Mouse (Mus musculus): ENCODE results near the gene Mia. TPM values are rescaled to one million over a fixed set of nuclear protein-coding genes. Genes with fewer than 3 reads are reported as not detected.
A peak's percentile ranks its signal among the peaks of the same experiment; 100 is the strongest.

Mia gene
- polyA plus RNA-seq (2016; fragmentation: Nextera tagmentation; extraction: Ambion mirVana) = 5.1 and 11.1 TPM in 2 replicates

DNA sequence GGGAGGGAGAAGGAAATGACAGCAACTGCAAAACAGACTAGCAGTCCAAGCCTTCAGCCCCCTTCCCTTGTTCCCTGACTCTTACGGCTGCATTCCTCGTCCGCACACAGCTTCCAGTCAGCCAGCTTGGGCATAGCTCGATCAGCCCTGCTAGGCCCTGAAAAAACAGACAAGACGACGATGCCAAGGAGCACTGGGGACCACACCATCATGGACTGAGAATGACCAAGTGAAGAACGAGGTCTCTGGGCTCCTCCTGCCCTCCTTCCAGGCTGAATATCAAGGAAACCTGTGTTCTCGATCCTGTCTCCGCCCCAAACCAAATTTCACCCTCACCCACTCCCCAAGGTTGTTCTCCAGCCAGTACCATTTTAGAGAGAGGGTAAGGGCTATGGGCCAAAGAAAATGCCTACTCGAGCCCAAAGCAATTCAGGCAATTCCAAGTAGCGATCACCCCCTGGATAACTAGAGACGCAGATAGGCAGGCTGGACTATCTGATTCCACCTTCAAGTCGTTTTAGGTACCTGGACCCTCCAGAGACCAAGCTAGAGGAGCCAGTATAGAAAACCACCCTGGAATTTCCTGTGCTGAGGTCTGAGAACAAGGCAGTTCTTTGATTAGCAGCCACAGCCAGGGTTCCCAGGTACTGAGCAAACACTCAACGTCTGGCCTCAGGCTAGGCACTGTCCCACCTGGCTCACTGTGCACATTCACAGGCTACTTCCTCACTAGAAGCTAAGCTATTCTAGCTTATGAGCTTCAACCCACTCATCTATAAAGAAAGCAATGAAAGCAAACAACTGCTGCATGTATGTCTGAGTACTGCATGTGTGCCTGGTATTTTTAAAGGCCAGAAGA lies at the start of gene Mia, which contains the start of gene Gm21983:
Gene Mia (minus strand): TSS at position 321 of the 859 bp plus-strand sequence.
Gene Gm21983 (minus strand): TSS at position 250 of the 859 bp plus-strand sequence.
- Histone ChIP-seq H3K4me1 (peaks cover 12% of the 10 kb centered on the region), H3K27me3 (no peaks in the 10 kb centered on the region), H3K36me3 (peaks cover 31% of the 10 kb centered on the region), H3K4me2 (replicated peaks) (no peak within 1 kb of the TSS), H3K27ac (replicated peaks) (0 out of 2 replicates have a peak within 1 kb of the TSS, but pooled peaks have one; percentile 46), H3K4me3 (no peak within 1 kb of the TSS), H3K9ac (replicated peaks) (no peak within 1 kb of the TSS), H3K9me3 (no peaks in the 10 kb centered on the region)
- ATAC-seq (ENCODE audit: low FRiP score, low read depth) = no peak
- 70% methylated on average over 14 of the region's 14 CpGs for WGBS

DNA sequence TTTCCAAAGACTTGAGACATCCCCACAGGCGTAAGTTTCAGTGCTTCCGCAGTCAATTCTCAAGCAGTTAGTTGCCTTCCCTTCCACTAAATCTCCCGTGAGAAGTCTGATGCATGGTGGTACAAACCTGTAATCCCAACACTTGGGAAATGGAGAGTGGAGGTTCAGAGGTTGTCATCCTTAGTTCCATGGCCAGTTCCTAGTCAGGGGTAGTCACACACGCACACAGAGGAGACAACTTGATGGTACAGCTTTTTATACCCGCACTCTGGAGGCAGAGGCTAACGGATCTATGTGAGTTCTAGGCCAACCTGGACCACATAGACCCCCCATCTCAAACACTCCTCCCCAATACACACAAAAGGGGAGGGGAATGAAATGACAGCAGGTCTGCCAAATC lies 47.9 kb upstream of the Mia start:
- WGBS = 15% methylated on average over 6 of the region's 6 CpGs
- peak overlapping the region; percentile 81 for H3K27ac ChIP-seq (replicated peaks)
- H3K9ac ChIP-seq (replicated peaks) = peak overlapping the region; percentile 85
- H3K4me2 ChIP-seq (replicated peaks) = peak overlapping the region; percentile 91
- H3K4me1 ChIP-seq = peaks cover 56% of the 10 kb centered on the region
- no peaks in the 10 kb centered on the region for H3K36me3 ChIP-seq
- peak overlapping the region; percentile 72 for H3K4me3 ChIP-seq
- H3K27me3 ChIP-seq = no peaks in the 10 kb centered on the region
- no peak for ATAC-seq (ENCODE audit: low FRiP score, low read depth)
- no peaks in the 10 kb centered on the region for H3K9me3 ChIP-seq

DNA sequence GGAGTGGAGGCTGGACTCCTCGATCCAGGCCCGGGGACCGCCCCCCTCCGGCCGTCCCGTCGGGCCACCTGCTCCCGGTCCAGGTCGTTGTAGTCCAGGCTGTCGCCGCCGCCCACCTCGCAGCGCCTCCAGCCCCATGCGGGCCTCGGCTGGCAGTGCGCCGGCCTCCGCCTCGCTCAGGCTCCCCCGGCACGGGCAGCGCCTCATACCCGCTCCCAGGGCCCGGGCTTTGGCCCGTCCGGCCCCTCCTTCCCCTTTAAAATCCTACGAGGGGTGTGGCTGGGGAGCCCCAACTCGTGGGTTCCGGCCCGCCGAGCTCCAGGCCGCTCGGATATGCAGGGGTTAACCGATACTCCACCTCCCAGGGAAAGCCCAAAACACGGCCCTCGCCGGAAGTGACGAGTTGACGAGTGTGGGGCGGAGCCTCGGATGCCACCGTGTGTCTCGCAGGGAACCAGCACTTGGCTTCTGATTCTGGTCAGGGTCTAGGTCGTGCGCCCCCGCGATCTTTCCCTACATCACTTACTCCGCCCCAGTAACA lies 47.4 kb upstream of the Mia start, which contains the start of gene Itpkc:
Gene Itpkc (minus strand): TSS at position 381 of the 541 bp plus-strand sequence.
- Histone ChIP-seq H3K27ac (replicated peaks) (peak within 1 kb of the TSS; percentile 81), H3K4me2 (replicated peaks) (peak within 1 kb of the TSS; percentile 91), H3K36me3 (no peaks in the 10 kb centered on the region), H3K27me3 (no peaks in the 10 kb centered on the region), H3K4me3 (peak within 1 kb of the TSS; percentile 72), H3K9me3 (no peaks in the 10 kb centered on the region), H3K4me1 (peaks cover 54% of the 10 kb centered on the region), H3K9ac (replicated peaks) (peak within 1 kb of the TSS; percentile 85)
- ATAC-seq (ENCODE audit: low FRiP score, low read depth) = peak; percentile 77
- WGBS = under 1% methylated on average over 47 of the region's 49 CpGs

DNA sequence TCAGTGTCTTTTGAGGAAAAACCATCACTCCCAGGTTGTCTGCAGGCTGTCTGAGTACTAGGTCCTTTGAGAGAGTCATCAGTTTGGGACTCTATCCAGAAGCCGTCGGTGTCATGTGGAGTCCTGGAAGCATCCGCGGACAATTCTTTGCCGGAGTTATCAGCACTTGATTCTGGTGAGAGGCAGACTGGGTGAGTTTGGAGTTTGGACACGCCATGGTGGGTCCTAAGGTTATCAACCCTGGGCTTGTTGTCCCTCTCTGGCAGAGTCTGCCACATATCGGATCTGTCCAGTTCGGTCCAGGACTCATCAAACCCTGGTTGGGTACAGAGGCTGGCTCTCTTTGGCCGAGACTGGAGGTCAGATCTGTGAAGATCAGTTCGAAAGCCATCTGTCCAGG lies 46.7 kb upstream of the Mia start:
- peak overlapping the region; percentile 72 for H3K4me3 ChIP-seq
- H3K9ac ChIP-seq (replicated peaks) = peak overlapping the region; percentile 85
- H3K9me3 ChIP-seq = no peaks in the 10 kb centered on the region
- no peaks in the 10 kb centered on the region for H3K27me3 ChIP-seq
- H3K36me3 ChIP-seq = no peaks in the 10 kb centered on the region
- WGBS = under 1% methylated on average over 10 of the region's 10 CpGs
- H3K4me2 ChIP-seq (replicated peaks) = peak overlapping the region; percentile 91
- ATAC-seq (ENCODE audit: low FRiP score, low read depth) = no peak
- peak overlapping the region; percentile 81 for H3K27ac ChIP-seq (replicated peaks)
- H3K4me1 ChIP-seq = peaks cover 55% of the 10 kb centered on the region

DNA sequence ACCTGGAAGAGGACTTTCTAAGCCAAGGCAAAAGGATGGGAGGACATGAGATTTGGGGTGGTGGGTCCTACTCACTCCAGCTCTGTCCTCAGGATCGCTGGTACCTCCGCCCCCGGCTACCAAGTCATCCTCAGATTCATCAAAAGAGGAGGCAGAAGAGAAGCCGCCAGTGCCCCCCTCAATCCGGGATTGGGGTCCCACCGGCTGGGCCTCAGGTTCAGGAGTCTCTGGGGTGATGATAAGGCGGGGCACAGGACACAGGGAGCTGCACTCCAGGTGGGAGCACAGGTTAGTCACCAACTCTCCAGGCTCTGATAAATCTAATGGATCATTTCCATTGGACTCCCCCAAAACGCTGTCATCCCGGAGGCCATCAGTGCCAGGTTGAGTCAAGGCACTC lies 46.3 kb upstream of the Mia start:
- 26% methylated on average over 9 of the region's 9 CpGs for WGBS
- Histone ChIP-seq H3K9ac (replicated peaks) (peak overlapping the region; percentile 85), H3K4me3 (peak overlapping the region; percentile 72), H3K27me3 (no peaks in the 10 kb centered on the region), H3K4me1 (peaks cover 51% of the 10 kb centered on the region), H3K27ac (replicated peaks) (no peak overlapping the region), H3K4me2 (replicated peaks) (peak overlapping the region; percentile 91), H3K36me3 (no peaks in the 10 kb centered on the region), H3K9me3 (no peaks in the 10 kb centered on the region)
- no peak for ATAC-seq (ENCODE audit: low FRiP score, low read depth)

DNA sequence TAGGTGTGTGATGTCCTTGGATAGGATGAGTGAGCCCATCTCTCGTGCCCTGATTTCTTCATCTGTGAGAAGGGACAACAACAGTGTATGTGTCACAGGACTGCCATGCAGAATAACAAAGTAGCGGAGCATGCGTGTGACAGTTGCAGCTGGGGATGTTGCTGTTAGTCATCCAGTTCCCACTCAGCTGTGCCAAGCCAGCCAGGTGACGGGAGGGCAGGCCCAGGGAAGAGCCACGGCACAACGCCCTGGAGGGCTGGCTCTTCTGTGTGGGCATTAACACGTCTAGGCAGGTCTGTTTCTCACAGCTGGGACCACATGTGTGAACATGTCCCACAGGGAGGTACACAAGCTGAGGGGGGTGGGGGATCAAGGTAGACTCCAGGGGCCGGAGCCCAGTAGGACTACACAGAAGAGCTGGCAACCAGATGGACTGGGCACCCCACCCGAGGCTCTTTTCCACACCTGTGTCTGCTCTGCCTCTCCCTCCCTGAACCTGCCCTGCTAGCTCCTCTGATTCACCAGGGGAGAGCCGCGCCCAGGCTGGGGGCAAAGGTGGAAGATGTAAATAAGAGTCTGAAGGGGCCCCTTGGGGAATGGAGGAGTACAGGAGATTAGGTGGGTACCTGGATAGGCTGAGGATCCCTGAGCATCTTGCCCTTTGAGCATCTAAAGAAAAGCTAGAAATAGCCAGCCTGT lies 44.1 kb upstream of the Mia start:
- Histone ChIP-seq H3K36me3 (0 out of 2 replicates have a peak, but pooled peaks cover under 1% of the 10 kb centered on the region), H3K27me3 (no peaks in the 10 kb centered on the region), H3K27ac (replicated peaks) (no peak overlapping the region), H3K4me2 (replicated peaks) (peak overlapping the region; percentile 91), H3K4me3 (peak overlapping the region; percentile 4), H3K9me3 (no peaks in the 10 kb centered on the region), H3K9ac (replicated peaks) (peak overlapping the region; percentile 43), H3K4me1 (peaks cover 51% of the 10 kb centered on the region)
- ATAC-seq (ENCODE audit: low FRiP score, low read depth) = no peak
- 83% methylated on average over 11 of the region's 11 CpGs for WGBS

DNA sequence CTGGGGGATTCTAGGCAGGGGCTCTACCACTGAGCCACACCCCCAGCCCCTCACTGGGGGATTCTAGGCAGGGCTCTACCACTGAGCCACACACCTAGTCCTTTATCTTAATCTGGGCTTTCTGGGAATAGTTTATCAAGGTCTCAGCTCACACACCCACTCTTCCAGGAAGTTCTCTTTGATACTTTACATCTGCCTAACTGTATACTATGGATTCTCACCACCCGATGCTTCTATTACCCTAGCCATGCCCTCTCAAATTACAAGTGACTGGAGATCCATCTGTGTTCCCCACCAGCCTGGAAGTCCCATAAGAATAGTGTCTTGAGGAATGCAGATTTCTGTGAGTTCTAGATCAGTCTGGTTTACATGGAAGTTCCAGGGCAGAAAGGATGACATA lies 41.6 kb upstream of the Mia start:
- ATAC-seq (ENCODE audit: low FRiP score, low read depth) = no peak
- Histone ChIP-seq H3K9me3 (no peaks in the 10 kb centered on the region), H3K4me1 (peaks cover 42% of the 10 kb centered on the region), H3K27ac (replicated peaks) (no peak overlapping the region), H3K4me3 (no peak overlapping the region), H3K9ac (replicated peaks) (no peak overlapping the region), H3K27me3 (no peaks in the 10 kb centered on the region), H3K4me2 (replicated peaks) (no peak overlapping the region), H3K36me3 (peaks cover 19% of the 10 kb centered on the region)
- WGBS = 85% methylated on average over 1 of the region's 1 CpGs

DNA sequence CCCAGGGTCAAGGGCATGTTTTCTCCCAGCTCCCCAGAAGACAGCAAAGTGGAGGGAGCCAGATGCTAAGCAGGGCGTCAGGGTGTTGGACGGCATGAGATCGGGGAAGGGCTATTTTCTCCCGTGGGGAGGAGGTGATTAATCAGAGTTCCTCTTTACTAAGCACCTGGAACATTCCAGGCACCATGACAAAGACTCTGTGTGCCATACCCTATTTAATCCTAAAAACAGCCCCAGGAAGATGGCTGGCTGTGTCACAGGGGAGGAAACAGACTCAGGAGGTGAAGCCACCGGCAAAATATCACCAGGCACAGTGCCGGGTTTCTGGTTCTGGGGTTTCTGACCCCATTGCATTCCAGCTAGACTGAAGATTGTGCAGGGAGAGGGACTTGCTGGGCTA lies 41.0 kb upstream of the Mia start:
- Histone ChIP-seq H3K4me1 (peaks cover 36% of the 10 kb centered on the region), H3K4me2 (replicated peaks) (no peak overlapping the region), H3K4me3 (no peak overlapping the region), H3K9ac (replicated peaks) (no peak overlapping the region), H3K27ac (replicated peaks) (no peak overlapping the region), H3K36me3 (peaks cover 25% of the 10 kb centered on the region), H3K27me3 (no peaks in the 10 kb centered on the region), H3K9me3 (no peaks in the 10 kb centered on the region)
- 88% methylated on average over 6 of the region's 6 CpGs for WGBS
- ATAC-seq (ENCODE audit: low FRiP score, low read depth) = no peak

DNA sequence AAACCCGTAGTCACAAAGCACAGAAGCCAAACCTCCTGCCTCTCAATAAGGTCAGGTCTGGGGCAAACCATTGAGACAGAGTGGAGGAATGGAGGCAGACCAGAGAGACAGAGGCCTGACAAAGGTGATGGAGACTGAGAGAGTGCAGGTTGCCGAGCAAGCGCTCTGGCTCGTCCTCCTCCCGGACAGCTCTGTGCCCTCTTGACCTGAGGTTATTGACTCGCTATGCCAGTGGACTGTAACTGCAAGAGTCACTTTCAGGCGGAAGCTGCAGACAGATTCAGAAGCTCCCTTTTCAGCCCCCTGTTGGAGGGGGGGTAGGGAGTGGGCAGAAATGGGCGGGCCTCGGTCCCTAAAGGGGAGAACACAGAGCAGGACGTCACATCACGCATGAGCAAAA lies 39.0 kb upstream of the Mia start:
- 86% methylated on average over 11 of the region's 11 CpGs for WGBS
- peaks cover 16% of the 10 kb centered on the region for H3K4me1 ChIP-seq
- H3K9ac ChIP-seq (replicated peaks) = no peak overlapping the region
- no peak for ATAC-seq (ENCODE audit: low FRiP score, low read depth)
- no peak overlapping the region for H3K4me3 ChIP-seq
- H3K27ac ChIP-seq (replicated peaks) = no peak overlapping the region
- H3K9me3 ChIP-seq = no peaks in the 10 kb centered on the region
- H3K4me2 ChIP-seq (replicated peaks) = no peak overlapping the region
- no peaks in the 10 kb centered on the region for H3K27me3 ChIP-seq
- peaks cover 37% of the 10 kb centered on the region for H3K36me3 ChIP-seq

DNA sequence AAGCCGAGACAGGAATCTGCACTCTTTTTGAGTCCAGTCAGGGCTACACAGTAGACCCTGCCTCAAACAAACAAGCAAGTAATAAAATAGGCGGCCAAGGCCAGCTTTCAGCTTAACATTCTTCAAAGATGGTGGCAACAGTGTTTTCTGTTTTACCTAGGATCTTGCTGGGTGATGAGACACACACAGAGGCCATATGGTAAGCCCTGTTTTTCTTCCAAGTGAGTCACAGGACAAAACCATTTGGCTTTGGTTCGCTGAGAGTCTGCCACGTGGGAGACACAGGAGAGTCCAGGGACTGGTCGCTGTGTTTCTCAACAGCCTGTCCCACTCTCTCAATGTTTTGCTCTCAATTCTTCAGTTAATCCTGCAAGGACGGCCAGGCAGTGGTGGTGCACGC lies 37.6 kb upstream of the Mia start:
- Histone ChIP-seq H3K9me3 (no peaks in the 10 kb centered on the region), H3K27ac (replicated peaks) (no peak overlapping the region), H3K9ac (replicated peaks) (no peak overlapping the region), H3K4me2 (replicated peaks) (no peak overlapping the region), H3K36me3 (peaks cover 46% of the 10 kb centered on the region), H3K4me3 (no peak overlapping the region), H3K4me1 (peaks cover 3% of the 10 kb centered on the region; the same call in 1 of the 2 replicates), H3K27me3 (no peaks in the 10 kb centered on the region)
- ATAC-seq (ENCODE audit: low FRiP score, low read depth) = no peak
- WGBS = 85% methylated on average over 7 of the region's 7 CpGs

DNA sequence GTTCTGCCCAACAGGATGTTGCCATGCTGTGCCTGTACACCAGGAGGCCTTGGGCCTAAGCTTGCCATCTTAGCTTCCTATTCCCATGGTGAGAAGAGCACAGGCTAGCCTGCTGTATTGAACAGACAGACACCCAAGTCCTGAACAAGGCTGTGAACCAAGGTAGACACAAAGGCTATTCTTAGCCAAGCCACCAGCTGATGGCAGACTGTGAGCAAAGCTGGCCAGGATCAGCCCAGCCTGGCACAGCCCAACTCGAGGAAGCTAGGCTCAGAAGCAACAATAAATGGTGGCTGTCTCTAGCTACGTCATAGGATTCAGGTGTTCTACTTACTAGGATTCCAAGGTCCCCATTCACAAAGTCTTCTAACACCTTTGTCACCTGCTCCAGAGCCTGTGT lies 31.7 kb upstream of the Mia start:
- H3K4me3 ChIP-seq = no peak overlapping the region
- WGBS = 86% methylated on average over 2 of the region's 2 CpGs
- H3K4me2 ChIP-seq (replicated peaks) = no peak overlapping the region
- no peaks in the 10 kb centered on the region for H3K4me1 ChIP-seq
- H3K27me3 ChIP-seq = no peaks in the 10 kb centered on the region
- H3K9ac ChIP-seq (replicated peaks) = no peak overlapping the region
- peaks cover 79% of the 10 kb centered on the region for H3K36me3 ChIP-seq
- no peaks in the 10 kb centered on the region for H3K9me3 ChIP-seq
- no peak for ATAC-seq (ENCODE audit: low FRiP score, low read depth)
- no peak overlapping the region for H3K27ac ChIP-seq (replicated peaks)
